Mouse (Mus musculus) ES-E14 (cell line): ENCODE results near the gene Ddit4l.

Experiments used
- ZC3H11A ChIP-seq: IDR thresholded peaks from 2 replicates; pipeline ENCODE4 v1.6.1; 2012; ENCODE audit warnings: low read depth, mild to moderate bottlenecking, inconsistent platforms, low read length, borderline replicate concordance
- ZNF384 ChIP-seq: IDR thresholded peaks from 2 replicates; pipeline ENCODE4 v1.6.1; 2012; ENCODE audit warnings: low read depth, low read length, inconsistent platforms

- TF ChIP-seq ZC3H11A (no peak), ZNF384 (no peak)
These were observed 679 bp downstream of the Ddit4l start for GRCm38 (mm10) chr3:137622091-137622490.
